Mouse (Mus musculus): ENCODE measurements around the gene Gm36210. TPM values are rescaled to one million over a fixed set of nuclear protein-coding genes. Genes with fewer than 3 reads are reported as not detected.

Gene Gm36210
- total and polyA plus RNA-seq, 3 experiments: 0.15 to 0.97 TPM; not detected in 1

DNA sequence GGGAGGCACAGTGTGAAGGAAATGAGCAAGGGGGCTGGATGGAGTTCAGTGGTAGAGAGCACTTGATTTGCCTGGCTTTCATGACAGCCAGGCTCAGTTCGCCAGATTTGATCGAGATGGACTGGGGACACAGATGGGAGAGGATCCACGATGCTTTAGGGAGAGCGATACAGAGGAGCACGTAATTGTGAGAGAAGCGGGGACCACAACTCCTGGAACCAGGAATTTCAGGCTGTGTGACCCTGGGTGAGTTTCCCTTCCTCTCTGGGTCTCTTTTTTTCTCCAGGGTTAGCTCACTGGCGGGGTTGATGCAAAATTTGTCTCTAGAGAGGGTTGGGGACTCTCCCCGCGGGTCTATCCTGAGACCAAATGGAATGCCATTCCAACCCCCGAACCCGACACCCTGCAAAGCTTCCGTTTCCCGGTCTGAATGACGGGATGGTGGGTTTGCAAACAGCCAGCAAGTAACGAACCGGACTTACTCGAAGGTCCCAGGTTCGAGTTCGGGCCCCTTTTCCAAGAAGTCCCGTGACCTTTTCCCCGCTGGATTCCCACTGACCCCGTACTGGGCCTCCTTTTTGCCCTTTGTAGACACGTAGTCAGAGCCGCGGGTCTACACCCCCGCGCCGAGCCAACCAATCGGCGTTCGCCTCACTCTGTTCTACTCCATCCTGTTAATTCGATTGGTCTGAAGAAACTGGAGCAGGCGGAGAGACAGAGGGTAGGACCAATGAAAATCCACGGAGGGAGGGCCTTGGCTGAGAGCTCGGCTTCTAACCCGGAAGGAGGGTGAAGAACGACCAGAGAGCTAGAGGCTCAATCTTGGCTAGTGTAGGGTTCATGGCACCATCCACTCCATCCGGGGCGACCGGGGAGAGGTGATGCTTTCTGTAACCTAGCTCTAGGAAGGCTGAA lies 40.5 kb downstream of the Gm36210 start (continued):
- TF ChIP-seq MYB (IDR thresholded peaks at IDR 0.05; ENCODE audit: low read depth, low read length) (no peak), MYC (IDR thresholded peaks at IDR 0.05; ENCODE audit: low read depth, low read length) (no peak), POLR2AphosphoS2 (IDR thresholded peaks at IDR 0.05; ENCODE audit: low read length) (peak; percentile 84; the same call in 1 of the 2 replicates), MEF2A (IDR thresholded peaks at IDR 0.05; ENCODE audit: extremely low read depth, insufficient replicate concordance, low read depth, low read length, poor library complexity, severe bottlenecking) (no peak)

- DNase-seq (ENCODE audit: low read depth, low spot score): peak; percentile 78
- no peaks in the 10 kb centered on the region; the same call in 1 of the 2 replicates for H3K79me2 ChIP-seq (ENCODE audit: control insufficient read depth, insufficient read depth, low read length, poor library complexity)
- H3K27ac ChIP-seq (ENCODE audit: control insufficient read depth, low read depth, low read length): peak overlapping the region; percentile 2; the same call in 1 of the 2 replicates
- H3K9me3 ChIP-seq (replicated peaks; ENCODE audit: insufficient read depth, low read length): no peaks in the 10 kb centered on the region
- no peaks in the 10 kb centered on the region for H3K4me1 ChIP-seq (ENCODE audit: control insufficient read depth in 1 of 2, insufficient read depth in 2 of 2, low read length in 2 of 2)
- peak overlapping the region; percentile 87 to 97 for H3K4me3 ChIP-seq (ENCODE audit: control insufficient read depth in 1 of 2, insufficient read depth in 1 of 2, low read depth in 2 of 2, low read length in 2 of 2)
- no peaks in the 10 kb centered on the region for H3K27me3 ChIP-seq (ENCODE audit: control insufficient read depth in 1 of 2, insufficient read depth in 2 of 2, low read length in 2 of 2)
- no peaks in the 10 kb centered on the region; a peak in 1 of 4 replicates for H3K36me3 ChIP-seq (ENCODE audit: control insufficient read depth in 1 of 2, insufficient read depth in 2 of 2, low read length in 2 of 2)
- H3K9ac ChIP-seq (ENCODE audit: control insufficient read depth, low read depth, low read length, poor library complexity, severe bottlenecking): peak overlapping the region; percentile 86
- TF ChIP-seq SMC3 (IDR thresholded peaks at IDR 0.05; ENCODE audit: low read depth, low read length) (peak; percentile 63), KAT2A (conservative IDR thresholded peaks at IDR 0.05; ENCODE audit: low read depth, low read length) (no peak), MAX (IDR thresholded peaks at IDR 0.05; ENCODE audit: low read length) (no peak; the same call in 1 of the 2 replicates), ELF1 (IDR thresholded peaks at IDR 0.05; ENCODE audit: low read depth, low read length) (no peak), MXI1 (IDR thresholded peaks at IDR 0.05; ENCODE audit: low read depth, low read length) (no peak), TBP (IDR thresholded peaks at IDR 0.05; ENCODE audit: low read depth, low read length) (peak; percentile 27; the same call in 1 of the 2 replicates), MYC (IDR thresholded peaks at IDR 0.05; ENCODE audit: low read depth, low read length) (no peak), BHLHE40 (IDR thresholded peaks at IDR 0.05; ENCODE audit: borderline replicate concordance, low read depth, low read length) (no peak), HCFC1 (IDR thresholded peaks at IDR 0.05; ENCODE audit: low read depth, low read length) (peak; percentile 42; the same call in 1 of the 2 replicates), USF2 (IDR thresholded peaks at IDR 0.05; ENCODE audit: borderline replicate concordance in 1 of 2, insufficient read depth in 1 of 2, low read depth in 1 of 2, low read length in 2 of 2) (no peak), UBTF (IDR thresholded peaks at IDR 0.05; ENCODE audit: borderline replicate concordance, insufficient read depth, low read depth, low read length) (no peak), ZKSCAN1 (IDR thresholded peaks at IDR 0.05; ENCODE audit: low read depth, low read length) (no peak), RAD21 (IDR thresholded peaks at IDR 0.05; ENCODE audit: low read depth, low read length) (peak; percentile 45), CTCF (IDR thresholded peaks at IDR 0.05 in 2 of 3, conservative IDR thresholded peaks at IDR 0.05 in 1 of 3; ENCODE audit: control insufficient read depth in 1 of 3, insufficient read depth in 1 of 3, low read depth in 2 of 3, low read length in 3 of 3, poor library complexity in 1 of 3, severe bottlenecking in 1 of 3) (peak; percentile 52 to 65 (median 58)), GABPA (IDR thresholded peaks at IDR 0.05; ENCODE audit: low read depth, low read length) (no peak), JUND (IDR thresholded peaks at IDR 0.05; ENCODE audit: low read depth, low read length) (no peak), MYB (IDR thresholded peaks at IDR 0.05; ENCODE audit: low read depth, low read length) (no peak), SIN3A (IDR thresholded peaks at IDR 0.05; ENCODE audit: low read length) (peak; percentile 53; the same call in 1 of the 2 replicates), ZC3H11A (IDR thresholded peaks at IDR 0.05; ENCODE audit: low read depth, low read length) (0 out of 2 replicates have a peak, but pooled peaks have one; percentile 2), POLR2AphosphoS2 (IDR thresholded peaks at IDR 0.05; ENCODE audit: low read length) (no peak), ZNF384 (IDR thresholded peaks at IDR 0.05; ENCODE audit: low read depth, low read length) (peak; percentile 61; the same call in 1 of the 2 replicates), USF1 (IDR thresholded peaks at IDR 0.05; ENCODE audit: low read depth, low read length) (no peak), EP300 (IDR thresholded peaks at IDR 0.05; ENCODE audit: low read depth in 1 of 2, low read length in 2 of 2) (no peak), CHD2 (IDR thresholded peaks at IDR 0.05; ENCODE audit: low read length) (no peak), NELFE (IDR thresholded peaks at IDR 0.05; ENCODE audit: low read depth, low read length) (peak; percentile 42; the same call in 1 of the 2 replicates), CHD1 (IDR thresholded peaks at IDR 0.05; ENCODE audit: low read depth, low read length) (no peak), NRF1 (IDR thresholded peaks at IDR 0.05; ENCODE audit: insufficient read depth, low read depth, low read length, poor library complexity, severe bottlenecking) (no peak), TAL1 (IDR thresholded peaks at IDR 0.05; ENCODE audit: low read length) (no peak), POLR2AphosphoS5 (IDR thresholded peaks at IDR 0.05; ENCODE audit: borderline replicate concordance, low read depth, low read length) (no peak), MAZ (IDR thresholded peaks at IDR 0.05; ENCODE audit: low read depth, low read length) (no peak), TCF12 (IDR thresholded peaks at IDR 0.05; ENCODE audit: low read depth, low read length) (no peak)
These were observed 41.2 kb downstream of the Gm36210 start for GRCm38 (mm10) chr7:4865090-4865489.

Measured in MEL (cell line).